Comparison of ENCODE assay signal across 7 mouse cellular contexts in the genomic region with DNA sequence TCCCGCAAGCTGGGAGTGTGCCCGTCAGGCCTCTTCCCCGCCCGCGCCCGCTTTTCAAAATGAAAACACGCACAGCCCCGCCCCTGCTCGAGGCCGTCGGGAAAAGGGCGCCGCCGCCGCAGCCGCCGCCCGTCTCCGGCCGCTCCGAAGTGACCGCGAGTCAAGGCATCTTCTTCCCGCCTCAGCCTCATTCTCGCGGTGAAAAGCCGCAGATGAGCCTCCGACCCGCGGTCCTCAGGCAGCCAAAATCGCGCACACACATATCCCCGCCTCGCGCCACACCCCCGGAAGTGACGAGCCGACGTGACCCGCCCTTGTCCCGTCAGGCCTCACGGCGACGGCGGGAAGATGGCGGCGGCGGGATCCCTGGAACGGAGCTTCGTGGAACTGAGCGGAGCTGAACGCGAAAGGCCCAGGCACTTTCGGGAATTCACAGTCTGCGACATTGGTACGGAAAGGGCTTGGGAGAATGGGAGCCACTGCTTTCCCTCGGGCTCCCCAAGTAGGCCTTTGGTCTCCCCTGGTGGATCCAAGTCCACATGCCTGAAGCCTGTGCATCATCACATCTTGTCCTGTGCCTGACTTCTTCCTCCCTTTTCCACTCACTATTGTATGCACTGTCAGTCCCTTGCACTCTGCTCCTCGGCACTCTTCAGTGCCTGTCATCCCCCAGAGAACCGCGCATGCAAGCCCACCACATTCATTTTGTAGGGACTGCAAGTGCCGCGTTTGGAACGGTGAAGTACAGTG. TPM values are rescaled to one million over a fixed set of nuclear protein-coding genes. Genes with fewer than 3 reads are reported as not detected.
DNase-seq lines count a peak whose midpoint lies in the region; ATAC-seq lines count a peak whose summit lies in the region.

No protein-coding gene starts in this region.

- peak; percentile 89 for DNase-seq in adrenal gland, adult 8-10 months
- DNase-seq in embryo, embryonic 9.5 days (ENCODE audit: extremely low spot score) = peak; percentile 97
- DNase-seq in gastrocnemius, postnatal 4 days (ENCODE audit: low spot score in 2 of 2) = peak; percentile 92 to 95
- DNase-seq in left cerebral cortex, postnatal 36 days (ENCODE audit: low spot score in 2 of 2) = peak; percentile 91 to 92
- DNase-seq in midbrain, embryonic 11.5 days (ENCODE audit: low spot score, missing footprints) = peak; percentile 100
- DNase-seq in skeletal muscle tissue, adult 2 months (ENCODE audit: low read depth, low spot score) = peak; percentile 71

- WGBS in intestine, embryonic 16.5 days = under 1% methylated on average over 63 of the region's 63 CpGs
- under 1% methylated on average over 63 of the region's 63 CpGs for WGBS in midbrain, embryonic 11.5 days

- peak; percentile 99 for ATAC-seq in intestine, embryonic 16.5 days
- peak; percentile 99 for ATAC-seq in midbrain, embryonic 11.5 days (ENCODE audit: low FRiP score)

- H3K4me3 ChIP-seq in intestine, embryonic 16.5 days (ENCODE audit: low read length) = peak overlapping the region; percentile 94
- H3K4me3 ChIP-seq in midbrain, embryonic 11.5 days (ENCODE audit: low read depth, low read length) = peak overlapping the region; percentile 88

- no peaks in the 10 kb centered on the region for H3K36me3 ChIP-seq in intestine, embryonic 16.5 days (ENCODE audit: control insufficient read depth, insufficient read depth, low read length)
- no peaks in the 10 kb centered on the region for H3K36me3 ChIP-seq in midbrain, embryonic 11.5 days (ENCODE audit: control insufficient read depth, insufficient read depth, low read length)

- peaks cover 11% of the 10 kb centered on the region for H3K4me1 ChIP-seq in intestine, embryonic 16.5 days (ENCODE audit: control insufficient read depth, insufficient read depth, low read length)
- peaks cover 8% of the 10 kb centered on the region for H3K4me1 ChIP-seq in midbrain, embryonic 11.5 days (ENCODE audit: control insufficient read depth, insufficient read depth, low read length)

- intact Hi-C loops in left cerebral cortex, postnatal 36 days (cut with DNase I) = loop anchor here (2.0 kb wide), 2 partner anchors 98 to 204 kb away; partner anchors contain the start of gene Ptprj

- H3K27me3 ChIP-seq in intestine, embryonic 16.5 days (replicated peaks; ENCODE audit: control insufficient read depth, insufficient read depth, low read length) = no peaks in the 10 kb centered on the region
- no peaks in the 10 kb centered on the region for H3K27me3 ChIP-seq in midbrain, embryonic 11.5 days (ENCODE audit: control insufficient read depth, insufficient read depth, low read length)

- H3K27ac ChIP-seq in intestine, embryonic 16.5 days (ENCODE audit: low read length) = peak overlapping the region; percentile 97
- peak overlapping the region; percentile 89 for H3K27ac ChIP-seq in midbrain, embryonic 11.5 days (ENCODE audit: low read depth, low read length)

- H3K4me2 ChIP-seq in intestine, embryonic 16.5 days (ENCODE audit: low read depth, low read length) = peak overlapping the region; percentile 87
- peak overlapping the region; percentile 63 for H3K4me2 ChIP-seq in midbrain, embryonic 11.5 days

- peak overlapping the region; percentile 83 for H3K9ac ChIP-seq in intestine, embryonic 16.5 days (ENCODE audit: low read depth, low read length)
- H3K9ac ChIP-seq in midbrain, embryonic 11.5 days (ENCODE audit: low read length) = peak overlapping the region; percentile 85

- H3K9me3 ChIP-seq in intestine, embryonic 16.5 days (ENCODE audit: control insufficient read depth, low read length) = no peaks in the 10 kb centered on the region
- no peaks in the 10 kb centered on the region for H3K9me3 ChIP-seq in midbrain, embryonic 11.5 days (ENCODE audit: control insufficient read depth, low read length)

RNA-seq across cellular contexts. Expression of gene Nup160, which starts 2.2 kb away (rescaled TPM):
- total RNA-seq in adrenal gland, adult 8-10 months (2022) = 10 to 100 TPM; 19.8 to 33.5 (median 23.4) TPM
- 10 to 100 TPM; 17.1 to 22.3 TPM for total RNA-seq in gastrocnemius, postnatal 4 days (2021)
- 34.2 and 36.1 TPM in 2 replicates for polyA plus RNA-seq in intestine, embryonic 16.5 days (2015; fragmentation: Nextera tagmentation; extraction: Ambion mirVana)
- 10 to 100 TPM; 18.2 to 20.5 TPM for total RNA-seq in left cerebral cortex, postnatal 36 days (2021)
- 55.2 and 57.0 TPM in 2 replicates for polyA plus RNA-seq in midbrain, embryonic 11.5 days (2014; fragmentation: Nextera tagmentation; extraction: Ambion mirVana)

Comparison
In these comparisons a context has a peak if more than half of its experiments do, and no peak if none do; other contexts are left out.
1. Peak in every context shown above with its lines: DNase-seq, ATAC-seq, H3K4me3 ChIP-seq and H3K27ac ChIP-seq.